32 mouse cellular contexts compared by ENCODE assay signal in genomic region chr2:153963334-153963733, GRCm38 (mm10). TPM values are rescaled to one million over a fixed set of nuclear protein-coding genes. Genes with fewer than 3 reads are reported as not detected.
A peak's percentile ranks its signal among the peaks of the same experiment; 100 is the strongest.
DNase-seq lines count a peak whose midpoint lies in the region; ATAC-seq and TF ChIP-seq lines count a peak whose summit lies in the region.
"Had no signal": no experiment of that assay in that cellular context is flagged by ENCODE, and none has a peak within 500 bp of the region (broad histone marks: within the 10 kb centered on the region; RNA-seq: fewer than 3 reads in every experiment).

No protein-coding gene starts in this region.

- DNase-seq in layer of hippocampus, adult 2 months (ENCODE audit: low spot score in 2 of 2), result no peak
- no peak for DNase-seq in layer of hippocampus, adult 18-20 months (ENCODE audit: low spot score in 2 of 2)
- peak; percentile 97 for DNase-seq in brain, adult 2 months (ENCODE audit: low read depth, low spot score)
- peak; percentile 94 for DNase-seq in cerebellum, adult 11 months
- DNase-seq in cerebellum, adult 9-11 months, result peak; percentile 97
- no peak for DNase-seq in forebrain, embryonic 11.5 days (ENCODE audit: low spot score)
- no peak for DNase-seq in adrenal gland, postnatal 36 days
- no peak for DNase-seq in frontal cortex, adult 2 months (ENCODE audit: extremely low spot score in 1 of 2, low spot score in 1 of 2)
- DNase-seq: gastrocnemius, postnatal 25 days; heart, adult 18-20 months; heart, postnatal 10 days; kidney, adult 18-20 months; kidney, postnatal 4 days; liver, postnatal 0 days; lung, postnatal 10 days; right cerebral cortex, postnatal 4 days; thymus, postnatal 14 days had no signal

- WGBS in forebrain, embryonic 11.5 days, result 94% methylated on average over 1 of the region's 1 CpGs

- no peaks in the 10 kb centered on the region for H3K9me3 ChIP-seq in forebrain, embryonic 11.5 days (ENCODE audit: control insufficient read depth, low read length)
- H3K9me3 ChIP-seq: embryonic facial prominence, embryonic 15.5 days; forebrain, embryonic 15.5 days; heart, embryonic 12.5 days; hindbrain, embryonic 12.5 days; limb, embryonic 12.5 days; midbrain, embryonic 13.5 days had no signal

- no peak overlapping the region for H3K4me2 ChIP-seq in forebrain, embryonic 11.5 days (ENCODE audit: low read depth, low read length, severe bottlenecking)
- H3K4me2 ChIP-seq: embryonic facial prominence, embryonic 15.5 days; forebrain, embryonic 15.5 days; heart, embryonic 12.5 days; hindbrain, embryonic 12.5 days; limb, embryonic 12.5 days; liver, embryonic 11.5 days; midbrain, embryonic 13.5 days had no signal

- H3K36me3 ChIP-seq in forebrain, embryonic 11.5 days (ENCODE audit: control insufficient read depth, insufficient read depth, low read length), result no peaks in the 10 kb centered on the region
- H3K36me3 ChIP-seq: embryonic facial prominence, embryonic 15.5 days; forebrain, embryonic 15.5 days; heart, embryonic 12.5 days; hindbrain, embryonic 12.5 days; limb, embryonic 12.5 days; midbrain, embryonic 13.5 days had no signal

- no peak for TF ChIP-seq CTCF in layer of hippocampus, adult 2 months (conservative IDR thresholded peaks at IDR 0.05)

- H3K27ac ChIP-seq in layer of hippocampus, adult 2 months, result peak overlapping the region; percentile 23; the same call in 1 of the 2 replicates
- no peak overlapping the region for H3K27ac ChIP-seq in forebrain, embryonic 11.5 days (ENCODE audit: low read depth, low read length)
- H3K27ac ChIP-seq: embryonic facial prominence, embryonic 15.5 days; forebrain, embryonic 15.5 days; hindbrain, embryonic 12.5 days; limb, embryonic 12.5 days; midbrain, embryonic 13.5 days had no signal

- no peaks in the 10 kb centered on the region for H3K4me1 ChIP-seq in forebrain, embryonic 11.5 days (replicated peaks; ENCODE audit: control insufficient read depth, insufficient read depth, low read length)
- H3K4me1 ChIP-seq: embryonic facial prominence, embryonic 15.5 days; forebrain, embryonic 15.5 days; heart, embryonic 12.5 days; hindbrain, embryonic 12.5 days; limb, embryonic 12.5 days; midbrain, embryonic 13.5 days had no signal

- H3K4me3 ChIP-seq in layer of hippocampus, adult 2 months, result no peak overlapping the region
- H3K4me3 ChIP-seq in forebrain, embryonic 11.5 days (ENCODE audit: low read depth, low read length), result no peak overlapping the region
- H3K4me3 ChIP-seq: embryonic facial prominence, embryonic 15.5 days; forebrain, embryonic 15.5 days; heart, embryonic 12.5 days; hindbrain, embryonic 12.5 days; limb, embryonic 12.5 days; midbrain, embryonic 13.5 days had no signal

- no peak overlapping the region for H3K9ac ChIP-seq in forebrain, embryonic 11.5 days (ENCODE audit: low read length)
- H3K9ac ChIP-seq: embryonic facial prominence, embryonic 15.5 days; forebrain, embryonic 15.5 days; heart, embryonic 12.5 days; hindbrain, embryonic 12.5 days; limb, embryonic 12.5 days; liver, postnatal 0 days; midbrain, embryonic 13.5 days had no signal

- H3K27me3 ChIP-seq in forebrain, embryonic 11.5 days (ENCODE audit: control insufficient read depth, insufficient read depth, low read length), result no peaks in the 10 kb centered on the region
- H3K27me3 ChIP-seq: embryonic facial prominence, embryonic 15.5 days; forebrain, embryonic 15.5 days; heart, embryonic 12.5 days; hindbrain, embryonic 12.5 days; limb, embryonic 12.5 days; midbrain, embryonic 13.5 days had no signal

- ATAC-seq in forebrain, embryonic 11.5 days (replicated peaks; ENCODE audit: low FRiP score), result no peak
- ATAC-seq: forebrain, embryonic 15.5 days; liver, postnatal 0 days; midbrain, embryonic 13.5 days; Patski had no signal

RNA-seq across cellular contexts. Expression of gene Bpifa6, which starts 11.4 kb away (rescaled TPM):
- total RNA-seq in layer of hippocampus, adult 2 months (2021), result not detected
- total RNA-seq in layer of hippocampus, adult 18-20 months (2021), result not detected
- not detected in 2 replicates for polyA plus RNA-seq in forebrain, embryonic 11.5 days (2014; fragmentation: Nextera tagmentation; extraction: Ambion mirVana)
- not detected for total RNA-seq in adrenal gland, postnatal 36 days (2021)
- polyA plus RNA-seq in frontal cortex, adult 2 months (2012; rRNA removed), result not detected in 2 replicates
- total RNA-seq: adrenal gland, adult 18-20 months; ES-E14; gastrocnemius, postnatal 25 days; heart, adult 18-20 months; heart, postnatal 10 days; layer of hippocampus, postnatal 10 days; megakaryocyte, adult 5-6 weeks had no signal
- polyA plus RNA-seq: embryonic facial prominence, embryonic 15.5 days; forebrain, embryonic 15.5 days; heart, embryonic 12.5 days; hindbrain, embryonic 12.5 days; kidney, embryonic 16.5 days; limb, embryonic 12.5 days; liver, embryonic 11.5 days; liver, postnatal 0 days; midbrain, embryonic 13.5 days; neural tube, embryonic 11.5 days; Patski; stomach, embryonic 14.5 days had no signal

RNA-seq across cellular contexts. Expression of gene Bpifb4, which starts 25.3 kb away (rescaled TPM):
- not detected for total RNA-seq in layer of hippocampus, adult 2 months (2021)
- not detected for total RNA-seq in layer of hippocampus, adult 18-20 months (2021)
- not detected in 2 replicates for polyA plus RNA-seq in forebrain, embryonic 11.5 days (2014; fragmentation: Nextera tagmentation; extraction: Ambion mirVana)
- not detected for total RNA-seq in adrenal gland, postnatal 36 days (2021)
- polyA plus RNA-seq in frontal cortex, adult 2 months (2012; rRNA removed), result 1.5 and 9.4 TPM in 2 replicates
- total RNA-seq: adrenal gland, adult 18-20 months; ES-E14; gastrocnemius, postnatal 25 days; heart, adult 18-20 months; heart, postnatal 10 days; layer of hippocampus, postnatal 10 days; megakaryocyte, adult 5-6 weeks had no signal
- polyA plus RNA-seq: embryonic facial prominence, embryonic 15.5 days; forebrain, embryonic 15.5 days; heart, embryonic 12.5 days; hindbrain, embryonic 12.5 days; kidney, embryonic 16.5 days; limb, embryonic 12.5 days; liver, embryonic 11.5 days; liver, postnatal 0 days; midbrain, embryonic 13.5 days; neural tube, embryonic 11.5 days; Patski; stomach, embryonic 14.5 days had no signal

RNA-seq across cellular contexts. Expression of gene Bpifa2, which starts 44.7 kb away (rescaled TPM):
- not detected for total RNA-seq in layer of hippocampus, adult 2 months (2021)
- total RNA-seq in layer of hippocampus, adult 18-20 months (2021), result not detected
- polyA plus RNA-seq in forebrain, embryonic 11.5 days (2014; fragmentation: Nextera tagmentation; extraction: Ambion mirVana), result not detected in 2 replicates
- under 1 TPM; 0.33 to 0.49 TPM for total RNA-seq in adrenal gland, postnatal 36 days (2021)
- polyA plus RNA-seq in frontal cortex, adult 2 months (2012; rRNA removed), result not detected in 2 replicates
- total RNA-seq: adrenal gland, adult 18-20 months; ES-E14; gastrocnemius, postnatal 25 days; heart, adult 18-20 months; layer of hippocampus, postnatal 10 days; megakaryocyte, adult 5-6 weeks had no signal
- polyA plus RNA-seq: embryonic facial prominence, embryonic 15.5 days; forebrain, embryonic 15.5 days; heart, embryonic 12.5 days; hindbrain, embryonic 12.5 days; kidney, embryonic 16.5 days; limb, embryonic 12.5 days; liver, embryonic 11.5 days; liver, postnatal 0 days; midbrain, embryonic 13.5 days; neural tube, embryonic 11.5 days; Patski; stomach, embryonic 14.5 days had no signal

RNA-seq across cellular contexts. Expression of gene Bpifb3, which starts 45.3 kb away (rescaled TPM):
- not detected for total RNA-seq in layer of hippocampus, adult 2 months (2021)
- not detected for total RNA-seq in layer of hippocampus, adult 18-20 months (2021)
- polyA plus RNA-seq in forebrain, embryonic 11.5 days (2014; fragmentation: Nextera tagmentation; extraction: Ambion mirVana), result not detected in 2 replicates
- total RNA-seq in adrenal gland, postnatal 36 days (2021), result not detected
- 0.04 and 1.5 TPM in 2 replicates for polyA plus RNA-seq in frontal cortex, adult 2 months (2012; rRNA removed)
- total RNA-seq: adrenal gland, adult 18-20 months; ES-E14; gastrocnemius, postnatal 25 days; heart, adult 18-20 months; heart, postnatal 10 days; layer of hippocampus, postnatal 10 days; megakaryocyte, adult 5-6 weeks had no signal
- polyA plus RNA-seq: forebrain, embryonic 15.5 days; heart, embryonic 12.5 days; hindbrain, embryonic 12.5 days; kidney, embryonic 16.5 days; limb, embryonic 12.5 days; liver, embryonic 11.5 days; liver, postnatal 0 days; midbrain, embryonic 13.5 days; neural tube, embryonic 11.5 days; Patski; stomach, embryonic 14.5 days had no signal

Comparison
In these comparisons a context has a peak if more than half of its experiments do, and no peak if none do; other contexts are left out.
1. DNase-seq: peak in brain, adult 2 months (single experiment), cerebellum, adult 11 months (single experiment) and cerebellum, adult 9-11 months (single experiment); none in layer of hippocampus, adult 2 months (0 of 2), layer of hippocampus, adult 18-20 months (0 of 2), forebrain, embryonic 11.5 days (single experiment), adrenal gland, postnatal 36 days (0 of 2) and frontal cortex, adult 2 months (0 of 2).